Mouse (Mus musculus): Measurements from ENCODE around the gene Dnajc14. TPM values are rescaled to one million over a fixed set of nuclear protein-coding genes. Genes with fewer than 3 reads are reported as not detected.

Gene Dnajc14
- total and polyA plus RNA-seq, 3 experiments, result 27.7 to 36.7 TPM; not detected in 1

GRCm38 (mm10) chr10:128820217-128820616, 16.4 kb downstream of the Dnajc14 start:
- peaks cover 20 to 23% of the 10 kb centered on the region in 2 experiments for H3K36me3 ChIP-seq (ENCODE audit: control insufficient read depth in 1 of 2, insufficient read depth in 2 of 2, low read length in 2 of 2)
- H3K4me1 ChIP-seq (ENCODE audit: control insufficient read depth in 1 of 2, insufficient read depth in 2 of 2, low read length in 2 of 2), result peaks cover 5 to 8% of the 10 kb centered on the region in 2 experiments; a peak in 3 of 4 replicates
- DNase-seq (ENCODE audit: low read depth, low spot score), result no peak
- H3K9ac ChIP-seq (ENCODE audit: control insufficient read depth, low read depth, low read length, poor library complexity, severe bottlenecking), result no peak overlapping the region
- no peaks in the 10 kb centered on the region for H3K9me3 ChIP-seq (replicated peaks; ENCODE audit: insufficient read depth, low read length)
- H3K27me3 ChIP-seq (ENCODE audit: control insufficient read depth in 1 of 2, insufficient read depth in 2 of 2, low read length in 2 of 2), result no peaks in the 10 kb centered on the region
- H3K79me2 ChIP-seq (ENCODE audit: control insufficient read depth, insufficient read depth, low read length, poor library complexity), result peaks cover 38% of the 10 kb centered on the region
- TF ChIP-seq ETS1 (IDR thresholded peaks at IDR 0.05; ENCODE audit: low read depth, low read length), result no peak
- TF ChIP-seq MYB (IDR thresholded peaks at IDR 0.05; ENCODE audit: low read depth, low read length), result no peak
- TF ChIP-seq USF1 (IDR thresholded peaks at IDR 0.05; ENCODE audit: low read depth, low read length), result no peak
- TF ChIP-seq ZMIZ1 (IDR thresholded peaks at IDR 0.05; ENCODE audit: low read depth, low read length), result no peak
- no peak for TF ChIP-seq SMC3 (IDR thresholded peaks at IDR 0.05; ENCODE audit: low read depth, low read length)
- no peak for TF ChIP-seq NRF1 (IDR thresholded peaks at IDR 0.05; ENCODE audit: insufficient read depth, low read depth, low read length, poor library complexity, severe bottlenecking)
- TF ChIP-seq RCOR1 (IDR thresholded peaks at IDR 0.05; ENCODE audit: low read depth, low read length), result no peak
- TF ChIP-seq MEF2A (IDR thresholded peaks at IDR 0.05; ENCODE audit: extremely low read depth, insufficient replicate concordance, low read depth, low read length, poor library complexity, severe bottlenecking), result no peak
- no peak for TF ChIP-seq MAZ (IDR thresholded peaks at IDR 0.05; ENCODE audit: low read depth, low read length)
- TF ChIP-seq HCFC1 (IDR thresholded peaks at IDR 0.05; ENCODE audit: low read depth, low read length), result no peak
- no peak for TF ChIP-seq GATA1 (IDR thresholded peaks at IDR 0.05; ENCODE audit: low read depth, low read length)
- TF ChIP-seq ZKSCAN1 (IDR thresholded peaks at IDR 0.05; ENCODE audit: low read depth, low read length), result no peak
- H3K4me3 ChIP-seq (ENCODE audit: control insufficient read depth in 1 of 2, insufficient read depth in 1 of 2, low read depth in 2 of 2, low read length in 2 of 2), result no peak overlapping the region; a peak in 1 of 4 replicates
- H3K27ac ChIP-seq (ENCODE audit: control insufficient read depth, low read depth, low read length), result no peak overlapping the region

- Histone ChIP-seq H3K4me3 (ENCODE audit: control insufficient read depth in 1 of 2, insufficient read depth in 1 of 2, low read depth in 2 of 2, low read length in 2 of 2) (peak within 1 kb of the TSS; percentile 90 to 100), H3K36me3 (ENCODE audit: control insufficient read depth in 1 of 2, insufficient read depth in 2 of 2, low read length in 2 of 2) (peaks cover 23 to 26% of the 10 kb centered on the region in 2 experiments), H3K79me2 (ENCODE audit: control insufficient read depth, insufficient read depth, low read length, poor library complexity) (peaks cover 46% of the 10 kb centered on the region), H3K9ac (ENCODE audit: control insufficient read depth, low read depth, low read length, poor library complexity, severe bottlenecking) (peak within 1 kb of the TSS; percentile 98), H3K9me3 (replicated peaks; ENCODE audit: insufficient read depth, low read length) (no peaks in the 10 kb centered on the region), H3K4me1 (ENCODE audit: control insufficient read depth in 1 of 2, insufficient read depth in 2 of 2, low read length in 2 of 2) (peaks cover 5 to 8% of the 10 kb centered on the region in 2 experiments; a peak in 3 of 4 replicates), H3K27ac (ENCODE audit: control insufficient read depth, low read depth, low read length) (peak within 1 kb of the TSS; percentile 71), H3K27me3 (ENCODE audit: control insufficient read depth in 1 of 2, insufficient read depth in 2 of 2, low read length in 2 of 2) (no peaks in the 10 kb centered on the region)
- peak; percentile 100 for DNase-seq (ENCODE audit: low read depth, low spot score)
- no peak for TF ChIP-seq MYB (IDR thresholded peaks at IDR 0.05; ENCODE audit: low read depth, low read length)
- peak; percentile 94 for TF ChIP-seq ZMIZ1 (IDR thresholded peaks at IDR 0.05; ENCODE audit: low read depth, low read length)
- no peak for TF ChIP-seq ZNF384 (IDR thresholded peaks at IDR 0.05; ENCODE audit: low read depth, low read length)
- 0 out of 2 replicates have a peak, but pooled peaks have one; percentile 18 for TF ChIP-seq MYC (IDR thresholded peaks at IDR 0.05; ENCODE audit: low read depth, low read length)
- TF ChIP-seq MXI1 (IDR thresholded peaks at IDR 0.05; ENCODE audit: low read depth, low read length), result peak; percentile 83
- 0 out of 2 replicates have a peak, but pooled peaks have one; percentile 20 for TF ChIP-seq USF1 (IDR thresholded peaks at IDR 0.05; ENCODE audit: low read depth, low read length)
- TF ChIP-seq POLR2AphosphoS2 (IDR thresholded peaks at IDR 0.05; ENCODE audit: low read length), result peak; percentile 92
- TF ChIP-seq BHLHE40 (IDR thresholded peaks at IDR 0.05; ENCODE audit: borderline replicate concordance, low read depth, low read length), result no peak
- no peak for TF ChIP-seq RCOR1 (IDR thresholded peaks at IDR 0.05; ENCODE audit: low read depth, low read length)
- TF ChIP-seq ZC3H11A (IDR thresholded peaks at IDR 0.05; ENCODE audit: low read depth, low read length), result no peak
- TF ChIP-seq CTCF (IDR thresholded peaks at IDR 0.05 in 2 of 3, conservative IDR thresholded peaks at IDR 0.05 in 1 of 3; ENCODE audit: control insufficient read depth in 1 of 3, insufficient read depth in 1 of 3, low read depth in 2 of 3, low read length in 3 of 3, poor library complexity in 1 of 3, severe bottlenecking in 1 of 3), result no peak
- no peak for TF ChIP-seq RAD21 (IDR thresholded peaks at IDR 0.05; ENCODE audit: low read depth, low read length)
- no peak for TF ChIP-seq UBTF (IDR thresholded peaks at IDR 0.05; ENCODE audit: borderline replicate concordance, insufficient read depth, low read depth, low read length)
- peak; percentile 95 for TF ChIP-seq SIN3A (IDR thresholded peaks at IDR 0.05; ENCODE audit: low read length)
- TF ChIP-seq EP300 (IDR thresholded peaks at IDR 0.05; ENCODE audit: low read depth in 1 of 2, low read length in 2 of 2), result no peak; a peak in 1 of 4 replicates
- peak; percentile 13; the same call in 1 of the 2 replicates for TF ChIP-seq KAT2A (conservative IDR thresholded peaks at IDR 0.05; ENCODE audit: low read depth, low read length)
- no peak for TF ChIP-seq JUND (IDR thresholded peaks at IDR 0.05; ENCODE audit: low read depth, low read length)
- peak; percentile 86 for TF ChIP-seq HCFC1 (IDR thresholded peaks at IDR 0.05; ENCODE audit: low read depth, low read length)
- peak; percentile 100 for TF ChIP-seq MAZ (IDR thresholded peaks at IDR 0.05; ENCODE audit: low read depth, low read length)
- peak; percentile 95 for TF ChIP-seq ELF1 (IDR thresholded peaks at IDR 0.05; ENCODE audit: low read depth, low read length)
- TF ChIP-seq CHD2 (IDR thresholded peaks at IDR 0.05; ENCODE audit: low read length), result peak; percentile 76
- peak; percentile 76 for TF ChIP-seq NELFE (IDR thresholded peaks at IDR 0.05; ENCODE audit: low read depth, low read length)
- TF ChIP-seq MEF2A (IDR thresholded peaks at IDR 0.05; ENCODE audit: extremely low read depth, insufficient replicate concordance, low read depth, low read length, poor library complexity, severe bottlenecking), result no peak
- TF ChIP-seq ZKSCAN1 (IDR thresholded peaks at IDR 0.05; ENCODE audit: low read depth, low read length), result no peak
Observed at GRCm38 (mm10) chr10:128821358-128822056, 17.6 kb downstream of the Dnajc14 start, which contains the start of gene Ormdl2. Ormdl2 (minus strand) TSS chr10:128821645.
